In genomic region chr5:136953015-136953414, GRCm38 (mm10) we compare ENCODE assay signal across 7 mouse cellular contexts. TPM values are rescaled to one million over a fixed set of nuclear protein-coding genes. Genes with fewer than 3 reads are reported as not detected.
DNase-seq lines count a peak whose midpoint lies in the region; ATAC-seq and TF ChIP-seq lines count a peak whose summit lies in the region.

Gene Fis1 (plus strand): TSS chr5:136953275.

- DNase-seq in adrenal gland, adult 8-10 months = peak; percentile 96
- peak; percentile 97 for DNase-seq in embryo, embryonic 9.5 days (ENCODE audit: extremely low spot score)
- peak; percentile 78 for DNase-seq in gonadal fat pad, adult 2 months (ENCODE audit: low read depth)
- DNase-seq in left cerebral cortex, postnatal 4 days = peak; percentile 99

- TF ChIP-seq CTCF in intestine, postnatal 0 days (IDR thresholded peaks at IDR 0.05; ENCODE audit: low read depth) = no peak
- TF ChIP-seq CTCF in small intestine, adult 2 months (IDR thresholded peaks at IDR 0.05; ENCODE audit: extremely low read depth, insufficient read length, insufficient replicate concordance, low read depth, low read length) = no peak

- no peaks in the 10 kb centered on the region for H3K27me3 ChIP-seq in intestine, postnatal 0 days (replicated peaks; ENCODE audit: control insufficient read depth, insufficient read depth, low read length)
- no peaks in the 10 kb centered on the region for H3K27me3 ChIP-seq in midbrain, embryonic 12.5 days
- no peaks in the 10 kb centered on the region for H3K27me3 ChIP-seq in small intestine, adult 2 months (ENCODE audit: control insufficient read depth, insufficient read depth, low read length)

- 0 out of 2 replicates have a peak, but pooled peaks cover 5% of the 10 kb centered on the region for H3K4me1 ChIP-seq in intestine, postnatal 0 days (replicated peaks; ENCODE audit: control insufficient read depth, insufficient read depth, low read length)
- peaks cover 12% of the 10 kb centered on the region for H3K4me1 ChIP-seq in midbrain, embryonic 12.5 days
- peaks cover 18% of the 10 kb centered on the region; the same call in 1 of the 2 replicates for H3K4me1 ChIP-seq in small intestine, adult 2 months (ENCODE audit: control insufficient read depth, insufficient read depth, insufficient read length, low read length)

- no peaks in the 10 kb centered on the region for H3K9me3 ChIP-seq in intestine, postnatal 0 days (ENCODE audit: control insufficient read depth)
- H3K9me3 ChIP-seq in midbrain, embryonic 12.5 days = no peaks in the 10 kb centered on the region

- H3K4me2 ChIP-seq in intestine, postnatal 0 days (replicated peaks; ENCODE audit: low read depth) = peak within 1 kb of the TSS; percentile 68
- peak within 1 kb of the TSS; percentile 80 for H3K4me2 ChIP-seq in midbrain, embryonic 12.5 days (replicated peaks)

- intact Hi-C loops in left cerebral cortex, postnatal 4 days (cut with DNase I) = no loop called here

- under 1% methylated on average over 23 of the region's 23 CpGs for WGBS in intestine, postnatal 0 days
- WGBS in midbrain, embryonic 12.5 days = under 1% methylated on average over 23 of the region's 23 CpGs
- under 1% methylated on average over 23 of the region's 23 CpGs for WGBS in small intestine, adult 2 months

- H3K36me3 ChIP-seq in intestine, postnatal 0 days (ENCODE audit: control insufficient read depth, insufficient read depth) = no peaks in the 10 kb centered on the region
- H3K36me3 ChIP-seq in midbrain, embryonic 12.5 days = 0 out of 2 replicates have a peak, but pooled peaks cover 6% of the 10 kb centered on the region
- no peaks in the 10 kb centered on the region for H3K36me3 ChIP-seq in small intestine, adult 2 months (ENCODE audit: control insufficient read depth, insufficient read depth, low read length)

- ATAC-seq in intestine, postnatal 0 days = peak; percentile 99
- peak; percentile 99 for ATAC-seq in midbrain, embryonic 12.5 days (ENCODE audit: low FRiP score, low read depth)

- peak within 1 kb of the TSS; percentile 66; the same call in 1 of the 2 replicates for H3K27ac ChIP-seq in intestine, postnatal 0 days (ENCODE audit: low read depth, low read length)
- peak within 1 kb of the TSS; percentile 71 for H3K27ac ChIP-seq in midbrain, embryonic 12.5 days (replicated peaks)
- peak within 1 kb of the TSS; percentile 77 for H3K27ac ChIP-seq in small intestine, adult 2 months (ENCODE audit: insufficient read depth, low read depth, low read length)

- peak within 1 kb of the TSS; percentile 70 for H3K9ac ChIP-seq in intestine, postnatal 0 days (ENCODE audit: low read depth, low read length)
- H3K9ac ChIP-seq in midbrain, embryonic 12.5 days (replicated peaks) = peak within 1 kb of the TSS; percentile 81

- peak; percentile 40; the same call in 1 of the 2 replicates for TF ChIP-seq POLR2A in small intestine, adult 2 months (IDR thresholded peaks at IDR 0.05; ENCODE audit: low read depth, low read length)

- peak within 1 kb of the TSS; percentile 75 for H3K4me3 ChIP-seq in intestine, postnatal 0 days (ENCODE audit: low read depth, low read length)
- peak within 1 kb of the TSS; percentile 82 for H3K4me3 ChIP-seq in midbrain, embryonic 12.5 days
- peak within 1 kb of the TSS; percentile 81 for H3K4me3 ChIP-seq in small intestine, adult 2 months (ENCODE audit: low read depth, low read length)

RNA-seq across cellular contexts. Expression of gene Fis1, which starts in this region (rescaled TPM):
- total RNA-seq in adrenal gland, adult 8-10 months (2022) = 100 to 1,000 TPM; 210 to 255 (median 217) TPM
- polyA plus RNA-seq in gonadal fat pad, adult 2 months (2012; rRNA removed) = 163 and 173 TPM in 2 replicates
- polyA plus RNA-seq in intestine, postnatal 0 days (2015; fragmentation: Nextera tagmentation; extraction: Ambion mirVana) = 318 and 324 TPM in 2 replicates
- 100 to 1,000 TPM; 193 to 195 TPM for total RNA-seq in left cerebral cortex, postnatal 4 days (2021)
- 314 and 323 TPM in 2 replicates for polyA plus RNA-seq in midbrain, embryonic 12.5 days (2016; fragmentation: Nextera tagmentation; extraction: Ambion mirVana)
- polyA plus RNA-seq in small intestine, adult 2 months (2012; rRNA removed) = 106 and 261 TPM in 2 replicates

Comparison
In these comparisons a context has a peak if more than half of its experiments do, and no peak if none do; other contexts are left out.
1. Peak in every context shown above with its lines: DNase-seq, ATAC-seq, H3K4me3 ChIP-seq and H3K27ac ChIP-seq.